Mouse (Mus musculus): ENCODE results near the gene Gas2l2. TPM values are rescaled to one million over a fixed set of nuclear protein-coding genes. Genes with fewer than 3 reads are reported as not detected.

Gene Gas2l2
- total RNA-seq, 2 experiments from 2014 or later: not detected

GRCm38 (mm10) chr11:83403787-83404186 lies 25.5 kb downstream of the Gas2l2 start:
- no peak for DNase-seq
- intact Hi-C loops (cut with DNase I): no loop called here

- DNase-seq: no peak
- intact Hi-C loops (cut with DNase I): no loop called here
Measured at GRCm38 (mm10) chr11:83398724-83399123, 30.5 kb downstream of the Gas2l2 start.

- intact Hi-C loops (cut with DNase I): no loop called here
- DNase-seq: no peak
Measured at GRCm38 (mm10) chr11:83397626-83398025, 31.6 kb downstream of the Gas2l2 start.

DNA sequence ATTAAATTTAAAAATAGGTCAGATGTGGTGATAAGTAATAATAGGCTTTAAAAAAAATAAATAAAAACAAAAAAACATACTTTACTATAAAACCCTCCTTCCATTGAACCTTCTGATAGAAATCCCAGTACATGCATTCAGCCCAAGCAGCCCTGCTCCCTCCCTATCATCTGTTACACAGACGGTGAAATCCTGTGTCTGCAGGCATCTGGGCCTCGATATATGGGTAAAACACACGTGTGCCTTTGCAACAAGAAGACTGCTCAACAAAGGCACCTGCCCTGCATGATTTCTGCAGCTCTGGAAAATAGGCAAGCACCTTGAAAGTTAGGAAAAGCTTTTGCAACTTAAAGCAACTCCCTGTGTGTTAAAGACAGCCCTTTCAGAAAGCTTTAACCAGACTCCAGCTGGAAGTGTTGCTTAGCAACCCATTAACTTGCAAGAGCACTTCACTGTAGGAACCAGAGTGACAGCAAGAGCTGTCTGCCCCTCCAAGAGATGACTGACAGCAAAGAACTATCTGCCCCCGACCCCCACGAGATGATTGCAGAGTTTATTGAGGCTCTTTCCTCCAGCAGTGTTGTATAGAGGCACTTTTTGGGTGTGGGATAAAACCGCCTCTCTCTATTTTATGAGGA lies 34.3 kb downstream of the Gas2l2 start:
- peak in 1 of 2 experiments; percentile 12 for DNase-seq
- intact Hi-C loops (cut with DNase I): no loop called here

GRCm38 (mm10) chr11:83393062-83393461 lies 36.2 kb downstream of the Gas2l2 start:
- peak; percentile 42 to 56 for DNase-seq
- intact Hi-C loops (cut with DNase I): loop anchor here (1.0 kb wide), 1 partner anchor 15 kb away; no protein-coding TSS in a partner anchor

DNA sequence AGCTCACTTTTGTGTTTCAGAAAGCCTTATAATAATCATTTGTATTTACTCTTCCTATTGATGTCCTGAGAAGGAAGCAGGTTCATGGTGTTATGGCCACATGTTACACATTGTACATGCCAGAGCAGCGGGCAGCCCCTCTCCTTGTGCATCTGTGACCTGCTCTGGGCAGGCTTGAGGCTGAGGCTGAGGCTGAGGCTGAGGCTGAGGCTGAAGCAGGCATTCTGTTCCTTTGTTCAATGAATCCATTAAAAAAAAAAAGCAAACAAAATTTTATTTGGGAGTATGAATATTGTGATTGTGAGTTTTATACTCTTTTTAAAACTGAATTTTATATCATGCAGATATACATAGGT lies 45.7 kb downstream of the Gas2l2 start:
- intact Hi-C loops (cut with DNase I): no loop called here
- DNase-seq: no peak

DNA sequence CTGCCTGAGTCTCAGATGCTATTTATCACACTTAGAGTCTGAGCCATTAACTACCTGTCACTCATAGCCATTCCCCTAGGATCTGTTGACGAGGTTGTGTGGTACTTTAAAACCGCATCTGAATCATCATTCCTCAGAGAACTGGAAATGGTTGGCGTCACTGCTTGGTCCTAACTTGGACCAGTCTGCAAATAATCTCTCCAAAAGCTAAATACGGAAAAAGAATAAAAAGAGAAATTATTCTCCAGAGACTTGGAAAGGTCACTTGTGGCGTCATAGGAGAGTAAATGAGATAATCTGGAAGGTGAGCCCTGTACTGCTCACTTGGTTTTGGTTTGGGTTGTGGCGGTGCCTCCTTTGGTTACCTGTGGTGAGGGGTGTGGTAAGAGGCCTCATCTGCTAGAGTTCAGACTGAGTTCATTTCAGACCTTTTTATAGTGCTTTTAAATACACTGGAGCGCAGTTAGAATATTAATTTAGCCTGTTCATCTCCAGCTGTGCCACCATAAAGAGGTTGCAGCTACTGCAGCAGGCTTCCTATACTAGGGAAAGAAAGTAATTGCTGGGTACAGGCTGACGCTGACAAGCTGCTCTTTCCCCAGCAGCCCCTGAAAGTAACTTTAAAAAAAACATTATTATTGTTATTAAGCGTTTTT lies 46.3 kb downstream of the Gas2l2 start:
- DNase-seq: no peak
- intact Hi-C loops (cut with DNase I): no loop called here

- intact Hi-C loops (cut with DNase I): no loop called here
- DNase-seq: peak in 1 of 2 experiments; percentile 17
Measured at GRCm38 (mm10) chr11:83379745-83380341, 49.4 kb downstream of the Gas2l2 start.

Other genes with a start within 250 kb of the Gas2l2 start
- 1 to 10 TPM; 3.3 to 3.7 TPM for gene Slfn3, start 238.1 kb downstream of the Gas2l2 start, total RNA-seq (2021)
- under 1 TPM; 0.10 to 0.15 TPM for gene Slfn14, start 142.7 kb downstream of the Gas2l2 start, total RNA-seq (2021)
- gene Ap2b1, start 130.4 kb downstream of the Gas2l2 start, total RNA-seq (2021): 10 to 100 TPM; 73.2 to 81.4 TPM
- 10 to 100 TPM; 12.8 to 12.9 TPM for gene Pex12, start 126.9 kb downstream of the Gas2l2 start, total RNA-seq (2021)
- 10 to 100 TPM; 25.7 to 25.9 TPM for gene Rasl10b, start 20.3 kb downstream of the Gas2l2 start, total RNA-seq (2021)
- not detected for gene 1700020L24Rik, start 8.2 kb upstream of the Gas2l2 start, total RNA-seq (2021)
- 1 to 10 TPM; 7.4 to 8.4 TPM for gene Mmp28, start 33.6 kb upstream of the Gas2l2 start, total RNA-seq (2021)
- 10 to 100 TPM; 39.8 to 46.3 TPM for gene Taf15, start 43.6 kb upstream of the Gas2l2 start, total RNA-seq (2021)
- not detected for gene Heatr9, start 92.7 kb upstream of the Gas2l2 start, total RNA-seq (2021)
- gene Ccl5, start 101.1 kb upstream of the Gas2l2 start, total RNA-seq (2021): not detected
- gene Ccl9, start 149.2 kb upstream of the Gas2l2 start, total RNA-seq (2021): 1 to 10 TPM; 2.9 to 5.3 TPM
- 1 to 10 TPM; 3.0 to 4.5 TPM for gene Ccl6, start 163.6 kb upstream of the Gas2l2 start, total RNA-seq (2021)
- gene Rpl9-ps1, start 216.2 kb upstream of the Gas2l2 start, total RNA-seq (2021): not detected
- gene Ccl3, start 219.9 kb upstream of the Gas2l2 start, total RNA-seq (2021): under 1 TPM in 1 of 2 experiments, not detected in 1; 0.35 TPM
- gene Ccl4, start 233.1 kb upstream of the Gas2l2 start, total RNA-seq (2021): not detected